Mouse (Mus musculus): ENCODE results near the gene Chst3. TPM values are rescaled to one million over a fixed set of nuclear protein-coding genes. Genes with fewer than 3 reads are reported as not detected.

Gene Chst3
- polyA plus RNA-seq, 1 experiment = 2.1 TPM

DNA sequence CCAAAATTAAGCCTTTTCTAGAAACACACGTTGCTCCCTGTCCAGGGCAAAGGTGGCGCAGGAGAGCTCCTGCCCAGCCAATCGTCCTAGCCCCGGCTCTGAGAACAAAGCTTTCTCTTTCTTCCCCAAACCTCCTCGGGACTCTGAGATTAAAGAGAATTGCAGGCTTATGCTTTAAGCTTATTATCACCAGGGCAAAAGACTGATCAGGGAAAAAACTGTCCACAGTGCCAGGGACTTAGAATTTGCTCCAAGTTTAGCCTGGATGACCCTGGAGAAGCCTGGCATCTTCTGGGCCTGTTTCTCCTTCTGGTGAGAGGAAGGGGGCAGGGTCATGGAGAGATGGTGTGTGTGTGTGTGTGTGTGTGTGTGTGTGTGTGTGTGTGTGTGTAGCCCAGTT, 42.5 kb upstream of the Chst3 start:
- Histone ChIP-seq H3K4me1 (replicated peaks; ENCODE audit: control insufficient read depth, insufficient read depth, low read length) (peaks cover 18% of the 10 kb centered on the region), H3K4me3 (ENCODE audit: control insufficient read depth, insufficient read depth, low read length) (no peak overlapping the region), H3K27me3 (ENCODE audit: control insufficient read depth, insufficient read depth, low read length) (no peaks in the 10 kb centered on the region), H3K36me3 (ENCODE audit: control insufficient read depth, insufficient read depth, low read length) (no peaks in the 10 kb centered on the region), H3K27ac (ENCODE audit: control insufficient read depth, insufficient read depth, low read length) (no peak overlapping the region)
- 43% methylated on average over 5 of the region's 5 CpGs for WGBS
- DNase-seq = no peak
- no peak for TF ChIP-seq POLR2A (IDR thresholded peaks at IDR 0.05; ENCODE audit: control insufficient read depth, extremely low read depth, insufficient read depth, low read length, poor library complexity)
- TF ChIP-seq CTCF (IDR thresholded peaks at IDR 0.05; ENCODE audit: borderline replicate concordance, control insufficient read depth, extremely low read depth, insufficient read depth, low read length, poor library complexity) = no peak

DNA sequence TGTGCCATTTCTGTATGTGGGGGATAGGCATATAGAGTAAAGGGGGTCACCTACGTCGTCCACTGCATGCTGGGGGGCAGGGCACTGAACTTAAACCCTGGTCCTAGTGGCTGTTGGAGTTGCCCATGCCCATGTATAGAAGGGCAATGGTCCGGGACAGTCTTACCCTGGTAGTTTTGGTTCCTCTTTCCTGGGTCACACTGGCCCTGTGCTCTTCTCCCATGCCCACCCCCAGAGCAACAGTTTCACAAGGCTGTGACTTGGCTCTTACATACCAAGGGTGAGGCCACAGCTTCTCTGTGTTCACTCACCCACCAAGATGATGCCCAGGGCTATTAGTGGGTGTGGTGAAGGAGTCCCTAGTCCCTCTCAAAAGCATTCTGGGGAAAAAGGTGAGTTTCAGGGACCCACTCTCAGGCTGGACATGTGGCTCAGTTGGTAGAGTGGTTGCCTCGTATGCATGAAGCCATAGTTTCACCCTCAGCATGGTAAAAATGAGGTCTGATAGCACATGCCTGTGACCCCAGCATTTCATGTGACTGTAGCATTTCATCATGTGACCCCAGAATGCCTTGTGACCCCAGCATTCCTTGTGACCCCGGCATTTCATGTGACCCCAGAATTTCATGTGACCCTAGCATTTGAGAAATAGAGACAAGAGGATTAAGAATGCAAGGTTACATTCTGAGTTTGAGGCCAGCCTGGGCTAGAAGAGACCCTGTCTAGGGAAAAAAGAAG, 41.7 kb upstream of the Chst3 start:
- no peak overlapping the region for H3K27ac ChIP-seq (ENCODE audit: control insufficient read depth, insufficient read depth, low read length)
- 81% methylated on average over 5 of the region's 5 CpGs for WGBS
- no peaks in the 10 kb centered on the region for H3K36me3 ChIP-seq (ENCODE audit: control insufficient read depth, insufficient read depth, low read length)
- no peak overlapping the region for H3K4me3 ChIP-seq (ENCODE audit: control insufficient read depth, insufficient read depth, low read length)
- DNase-seq = no peak
- peaks cover 18% of the 10 kb centered on the region for H3K4me1 ChIP-seq (replicated peaks; ENCODE audit: control insufficient read depth, insufficient read depth, low read length)
- TF ChIP-seq POLR2A (IDR thresholded peaks at IDR 0.05; ENCODE audit: control insufficient read depth, extremely low read depth, insufficient read depth, low read length, poor library complexity) (no peak), CTCF (IDR thresholded peaks at IDR 0.05; ENCODE audit: borderline replicate concordance, control insufficient read depth, extremely low read depth, insufficient read depth, low read length, poor library complexity) (no peak)
- H3K27me3 ChIP-seq (ENCODE audit: control insufficient read depth, insufficient read depth, low read length) = no peaks in the 10 kb centered on the region

DNA sequence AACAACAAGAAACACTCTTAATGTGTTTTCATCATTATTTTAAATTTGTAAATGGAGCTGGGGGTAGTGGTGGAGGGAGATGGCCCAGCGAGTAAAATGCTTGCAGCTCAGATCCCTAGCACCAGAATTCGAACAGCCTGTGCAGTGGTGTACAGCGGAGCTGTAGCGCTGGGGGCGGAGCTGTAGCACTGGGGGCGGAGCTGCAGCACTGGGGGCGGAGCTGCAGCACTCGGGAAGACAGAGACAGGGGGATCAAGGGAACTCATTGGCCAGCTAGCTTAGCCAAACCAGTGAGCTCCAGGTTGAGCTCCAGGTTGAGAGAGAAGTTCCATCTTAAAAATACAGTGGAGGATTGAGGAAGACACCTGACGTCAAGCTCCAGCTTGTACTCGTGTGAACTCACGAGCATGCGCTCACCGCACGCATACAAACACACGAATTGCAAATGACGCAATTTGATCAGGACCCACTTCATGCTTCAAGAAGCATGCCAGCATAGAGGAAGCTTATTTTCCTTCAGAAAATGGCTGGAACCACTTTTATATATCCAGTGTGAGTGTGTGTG, 38.3 kb upstream of the Chst3 start:
- WGBS = 90% methylated on average over 16 of the region's 16 CpGs
- Histone ChIP-seq H3K27ac (ENCODE audit: control insufficient read depth, insufficient read depth, low read length) (no peak overlapping the region), H3K4me1 (replicated peaks; ENCODE audit: control insufficient read depth, insufficient read depth, low read length) (peaks cover 4% of the 10 kb centered on the region), H3K4me3 (ENCODE audit: control insufficient read depth, insufficient read depth, low read length) (no peak overlapping the region), H3K27me3 (ENCODE audit: control insufficient read depth, insufficient read depth, low read length) (no peaks in the 10 kb centered on the region), H3K36me3 (ENCODE audit: control insufficient read depth, insufficient read depth, low read length) (no peaks in the 10 kb centered on the region)
- no peak for DNase-seq
- no peak for TF ChIP-seq POLR2A (IDR thresholded peaks at IDR 0.05; ENCODE audit: control insufficient read depth, extremely low read depth, insufficient read depth, low read length, poor library complexity)
- TF ChIP-seq CTCF (IDR thresholded peaks at IDR 0.05; ENCODE audit: borderline replicate concordance, control insufficient read depth, extremely low read depth, insufficient read depth, low read length, poor library complexity) = no peak

DNA sequence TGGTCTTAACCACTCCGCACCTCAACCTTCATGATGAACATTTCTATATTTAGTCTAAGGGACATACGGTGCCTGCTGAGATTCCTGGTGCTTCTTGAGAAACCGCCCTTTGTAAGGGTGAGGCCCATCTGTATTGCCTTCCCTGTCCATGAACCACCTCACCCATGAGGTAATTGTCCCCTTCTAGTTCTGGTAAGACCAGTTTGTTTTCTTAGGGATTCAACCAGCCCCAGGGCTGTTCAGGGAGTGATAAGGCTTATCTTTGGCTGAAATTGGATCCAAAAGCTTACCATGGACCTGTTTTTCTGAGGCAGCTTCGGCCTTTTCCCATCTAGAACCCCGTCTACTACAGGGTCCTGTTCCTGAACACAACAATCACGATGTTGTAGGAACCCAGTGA, 37.0 kb upstream of the Chst3 start:
- Histone ChIP-seq H3K27ac (ENCODE audit: control insufficient read depth, insufficient read depth, low read length) (no peak overlapping the region), H3K27me3 (ENCODE audit: control insufficient read depth, insufficient read depth, low read length) (no peaks in the 10 kb centered on the region), H3K36me3 (ENCODE audit: control insufficient read depth, insufficient read depth, low read length) (no peaks in the 10 kb centered on the region), H3K4me3 (ENCODE audit: control insufficient read depth, insufficient read depth, low read length) (no peak overlapping the region), H3K4me1 (replicated peaks; ENCODE audit: control insufficient read depth, insufficient read depth, low read length) (no peaks in the 10 kb centered on the region)
- TF ChIP-seq POLR2A (IDR thresholded peaks at IDR 0.05; ENCODE audit: control insufficient read depth, extremely low read depth, insufficient read depth, low read length, poor library complexity) = no peak
- no peak for TF ChIP-seq CTCF (IDR thresholded peaks at IDR 0.05; ENCODE audit: borderline replicate concordance, control insufficient read depth, extremely low read depth, insufficient read depth, low read length, poor library complexity)
- DNase-seq = no peak
- WGBS = 94% methylated on average over 6 of the region's 6 CpGs

DNA sequence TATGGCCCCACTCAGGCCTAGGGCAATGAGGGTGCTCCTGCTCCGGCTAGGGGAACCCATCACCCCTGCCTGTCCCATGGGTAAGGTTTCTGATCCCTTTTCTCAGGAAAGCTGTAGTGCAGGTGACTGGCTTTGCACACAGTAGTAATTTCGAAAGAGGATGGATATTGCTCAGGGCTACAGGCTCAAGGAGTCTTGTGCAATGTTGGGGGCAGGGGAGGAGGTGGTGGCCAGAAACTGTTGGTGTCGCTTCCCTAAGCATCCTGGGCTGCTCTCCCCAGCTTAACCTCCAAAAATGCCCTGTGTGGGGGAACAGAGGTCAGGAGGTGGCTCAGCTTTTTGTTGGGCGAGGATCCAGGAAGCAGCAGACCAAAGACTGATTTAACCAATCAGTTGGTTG, 33.5 kb upstream of the Chst3 start:
- Histone ChIP-seq H3K27me3 (ENCODE audit: control insufficient read depth, insufficient read depth, low read length) (no peaks in the 10 kb centered on the region), H3K4me1 (replicated peaks; ENCODE audit: control insufficient read depth, insufficient read depth, low read length) (no peaks in the 10 kb centered on the region), H3K4me3 (ENCODE audit: control insufficient read depth, insufficient read depth, low read length) (no peak overlapping the region), H3K27ac (ENCODE audit: control insufficient read depth, insufficient read depth, low read length) (no peak overlapping the region), H3K36me3 (ENCODE audit: control insufficient read depth, insufficient read depth, low read length) (no peaks in the 10 kb centered on the region)
- TF ChIP-seq CTCF (IDR thresholded peaks at IDR 0.05; ENCODE audit: borderline replicate concordance, control insufficient read depth, extremely low read depth, insufficient read depth, low read length, poor library complexity) (no peak), POLR2A (IDR thresholded peaks at IDR 0.05; ENCODE audit: control insufficient read depth, extremely low read depth, insufficient read depth, low read length, poor library complexity) (no peak)
- WGBS = 54% methylated on average over 4 of the region's 4 CpGs
- DNase-seq = no peak

DNA sequence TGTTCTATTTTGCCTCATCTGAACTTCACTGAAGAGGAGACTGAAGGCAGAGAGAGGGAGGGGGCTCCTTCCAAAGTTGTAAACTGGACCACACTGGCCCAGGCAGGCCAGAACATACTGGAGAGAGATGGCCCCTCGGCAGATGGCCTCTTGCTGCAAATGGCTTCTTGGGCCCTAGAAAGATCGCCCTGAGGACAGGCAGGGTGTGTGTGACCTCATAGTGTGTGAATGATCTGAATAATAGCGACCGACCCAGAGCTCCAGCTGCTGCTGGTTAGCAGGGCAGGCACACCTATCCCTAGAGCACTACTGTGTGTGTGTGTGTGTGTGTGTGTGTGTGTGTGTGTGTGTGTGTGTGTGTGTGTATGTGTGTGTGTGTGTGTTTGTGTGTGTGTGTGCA, 33.1 kb upstream of the Chst3 start:
- H3K27ac ChIP-seq (ENCODE audit: control insufficient read depth, insufficient read depth, low read length) = no peak overlapping the region
- no peaks in the 10 kb centered on the region for H3K36me3 ChIP-seq (ENCODE audit: control insufficient read depth, insufficient read depth, low read length)
- TF ChIP-seq CTCF (IDR thresholded peaks at IDR 0.05; ENCODE audit: borderline replicate concordance, control insufficient read depth, extremely low read depth, insufficient read depth, low read length, poor library complexity) = no peak
- no peak for TF ChIP-seq POLR2A (IDR thresholded peaks at IDR 0.05; ENCODE audit: control insufficient read depth, extremely low read depth, insufficient read depth, low read length, poor library complexity)
- no peak overlapping the region for H3K4me3 ChIP-seq (ENCODE audit: control insufficient read depth, insufficient read depth, low read length)
- no peaks in the 10 kb centered on the region for H3K4me1 ChIP-seq (replicated peaks; ENCODE audit: control insufficient read depth, insufficient read depth, low read length)
- no peaks in the 10 kb centered on the region for H3K27me3 ChIP-seq (ENCODE audit: control insufficient read depth, insufficient read depth, low read length)
- no peak for DNase-seq
- WGBS = 83% methylated on average over 4 of the region's 4 CpGs
